Mouse (Mus musculus) lung, postnatal 4 days (tissue): ENCODE results near the gene Atp5g3.
A peak's percentile ranks its signal among the peaks of the same experiment; 100 is the strongest.

Experiments
- DNase-seq, 2 experiments: peaks; one replicate each; pipeline ENCODE4 v3.0.0; 2021

Gene Atp5g3

DNA sequence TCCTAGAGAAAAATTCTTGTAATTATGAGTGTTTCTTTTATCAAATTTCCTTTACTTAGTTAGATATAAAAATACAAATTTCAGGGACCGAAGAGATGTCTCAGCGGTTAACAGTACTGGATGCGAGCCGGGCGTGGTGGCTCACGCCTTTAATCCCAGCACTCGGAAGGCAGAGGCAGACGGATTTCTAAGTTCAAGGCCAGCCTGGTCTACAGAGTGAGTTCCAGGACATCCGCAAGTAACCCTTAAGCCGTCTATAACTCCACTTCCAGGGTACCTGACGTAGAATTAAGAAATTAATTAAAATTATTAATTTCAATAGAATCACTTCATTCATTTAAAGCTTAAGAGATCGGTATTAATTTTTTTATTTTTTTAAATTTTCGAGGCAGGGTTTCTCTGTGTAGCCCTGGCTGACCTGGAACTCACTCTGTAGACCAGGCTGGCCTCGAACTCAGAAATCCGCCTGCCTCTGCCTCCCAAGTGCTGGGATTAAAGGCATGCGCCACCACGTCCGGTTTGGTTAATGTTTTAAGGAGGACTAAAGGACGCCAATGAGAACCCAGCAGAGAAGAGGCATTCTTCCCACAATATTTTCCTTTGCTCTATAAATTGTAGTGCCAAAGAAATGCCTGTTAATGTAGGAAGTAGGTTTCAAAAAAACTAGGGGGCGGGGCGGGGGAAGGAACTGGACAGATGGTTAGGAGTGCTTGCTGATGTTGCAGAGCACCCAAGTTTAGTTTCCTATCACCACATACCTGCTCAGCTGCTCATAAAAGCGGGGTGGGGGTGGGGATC is 17.5 kb downstream of the Atp5g3 start:
- no peak for DNase-seq

DNA sequence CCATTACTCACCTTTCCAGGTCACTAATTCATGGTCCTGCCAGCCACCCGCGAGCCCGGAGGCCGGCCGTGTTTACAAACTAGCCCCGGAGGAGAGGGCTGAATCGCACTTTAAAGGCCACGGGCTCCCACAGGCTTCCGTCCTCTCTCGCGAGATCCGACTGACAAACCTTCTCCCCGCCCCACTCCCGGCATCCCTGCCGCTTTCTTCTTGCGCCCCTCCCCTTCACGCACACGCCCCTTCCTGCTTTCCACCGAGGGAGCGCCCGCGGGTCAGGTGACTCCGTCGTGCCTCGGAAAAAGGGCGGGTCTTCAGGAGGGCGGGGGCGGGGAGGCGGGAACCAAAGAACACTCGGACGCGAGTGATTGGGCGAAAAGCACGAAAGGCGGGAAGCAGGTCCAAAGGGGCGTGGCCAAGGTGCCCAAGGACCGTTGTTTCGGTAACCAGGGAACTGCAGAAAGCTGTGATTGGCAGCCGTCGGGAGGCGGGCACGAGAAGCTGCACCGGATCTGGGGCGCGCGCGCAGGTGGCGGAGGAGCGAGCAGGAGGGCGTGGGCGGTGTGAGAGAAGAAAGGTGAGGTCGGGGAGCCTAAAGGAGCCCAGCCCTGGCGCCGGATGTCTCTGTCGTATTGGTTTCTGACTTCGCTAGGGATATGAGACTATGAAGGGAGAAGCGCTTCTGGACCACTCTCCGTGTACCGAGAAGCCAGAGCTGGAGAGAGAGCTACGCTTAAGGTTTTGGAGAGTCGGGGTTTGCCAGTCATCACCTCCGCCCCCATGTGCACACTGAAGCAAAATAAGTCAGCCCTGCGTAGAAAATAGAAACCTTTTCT is 18.4 kb downstream of the Atp5g3 start, which contains the start of gene Atf2:
Atf2 (minus strand) TSS at position 176 of the 833 bp plus-strand sequence.
- peak; percentile 99 for DNase-seq

DNA sequence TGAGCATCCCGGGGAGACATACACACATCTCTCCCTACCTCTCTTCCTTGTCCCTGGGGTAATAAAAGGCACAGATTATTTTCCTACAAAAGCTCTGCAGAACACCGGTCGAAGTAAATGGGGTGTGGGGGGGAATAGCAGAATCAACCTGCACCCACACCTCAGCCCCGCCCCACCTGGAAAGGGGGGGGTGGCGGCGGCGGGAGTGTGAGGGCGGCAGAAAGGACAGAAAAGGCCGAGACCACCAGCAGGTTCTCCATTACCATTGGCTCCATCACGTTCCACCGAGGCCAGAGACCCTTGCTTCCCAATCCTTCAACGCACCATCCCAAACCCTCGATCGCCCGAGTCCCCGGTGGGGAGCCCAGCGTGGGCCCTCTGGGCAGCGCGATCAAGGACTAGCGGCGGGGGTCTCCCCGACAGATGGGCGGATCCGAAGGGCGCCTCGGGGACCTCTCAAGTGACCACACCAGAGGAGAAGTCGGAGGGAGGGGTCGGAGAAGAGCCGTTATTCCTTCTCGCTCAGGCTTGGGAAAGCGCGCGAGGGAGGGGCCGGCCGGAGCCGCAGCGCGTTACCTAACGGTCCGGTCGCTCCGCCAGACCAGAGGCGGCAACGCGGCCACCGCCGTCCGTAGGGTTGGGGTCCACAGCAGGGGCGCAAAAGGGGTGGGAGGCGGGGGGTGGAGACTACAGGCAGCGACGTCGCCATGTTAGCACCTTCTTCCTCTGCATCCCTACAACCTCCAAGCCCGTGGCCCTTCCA is 19.2 kb downstream of the Atp5g3 start:
- peak in 1 of 2 experiments; percentile 53 for DNase-seq

DNA sequence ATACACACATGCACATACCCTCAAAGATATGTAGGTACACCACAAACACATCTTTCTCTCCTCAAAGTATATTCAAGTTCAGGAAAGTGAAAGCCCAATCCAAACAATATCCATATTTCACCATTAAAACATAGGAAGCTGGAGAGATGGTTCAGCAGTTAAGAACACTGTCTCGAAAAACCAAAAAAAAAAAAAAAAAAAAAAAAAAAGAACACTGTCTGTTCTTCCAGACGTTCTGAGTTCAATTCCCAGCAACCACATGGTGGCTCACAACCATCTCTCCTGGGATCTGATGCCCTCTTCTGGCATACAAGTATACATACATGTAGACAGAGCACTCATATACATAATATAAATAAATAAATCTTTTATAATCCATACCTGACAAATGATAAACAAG is 25.1 kb downstream of the Atp5g3 start:
- DNase-seq = no peak

DNA sequence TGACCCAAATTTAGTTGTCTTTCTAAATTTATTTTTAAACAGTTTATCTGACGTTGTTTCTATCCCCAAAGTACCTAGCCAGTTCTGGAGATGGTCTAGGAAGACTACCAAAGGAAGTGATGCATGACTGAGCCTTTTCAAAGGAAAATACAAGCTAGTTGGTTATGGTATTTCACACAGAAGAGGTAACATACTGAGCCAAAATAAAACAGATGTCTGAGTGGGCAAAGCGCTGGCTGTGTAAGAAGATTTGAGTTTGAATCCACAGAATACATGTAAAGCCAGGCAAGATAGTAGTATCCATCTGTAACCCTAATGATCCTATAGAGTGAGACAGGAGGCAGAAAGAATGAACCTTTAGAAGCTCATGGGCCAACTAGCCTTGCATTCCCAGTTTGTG is 33.2 kb downstream of the Atp5g3 start:
- no peak for DNase-seq

DNA sequence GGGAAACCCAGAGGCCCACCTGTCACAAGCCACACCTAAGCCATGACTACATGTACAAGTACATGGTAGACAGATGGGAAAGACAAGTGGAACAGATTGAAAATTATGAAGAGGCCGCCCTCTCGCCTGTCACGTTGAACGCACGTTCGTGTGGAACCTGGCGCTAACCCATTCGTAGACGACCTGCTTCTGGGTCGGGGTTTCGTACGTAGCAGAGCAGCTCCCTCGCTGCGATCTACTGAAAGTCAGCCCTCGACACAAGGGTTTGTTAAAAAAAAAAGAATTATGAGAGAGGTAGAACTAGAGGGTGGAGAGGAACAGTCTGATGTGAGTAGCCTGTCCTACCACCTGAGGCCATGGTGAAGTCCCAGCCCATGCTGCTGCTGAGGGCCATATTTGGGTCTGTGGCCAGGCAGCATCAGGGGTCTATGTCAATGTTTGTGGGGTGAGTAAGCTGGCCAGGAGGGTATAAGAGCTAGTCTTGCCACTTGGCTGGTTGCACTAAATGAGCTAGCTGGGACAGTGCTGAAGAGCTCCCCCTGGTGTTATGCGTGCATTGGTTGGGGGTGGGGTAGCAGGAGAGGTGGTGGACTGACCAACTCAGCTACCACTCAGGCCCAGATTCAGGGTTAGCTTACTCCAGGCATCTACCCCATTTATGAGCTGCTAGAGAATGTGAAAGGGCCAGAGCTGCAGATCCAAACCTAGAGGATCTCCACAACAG is 43.2 kb downstream of the Atp5g3 start:
- peak; percentile 52 to 59 for DNase-seq

DNA sequence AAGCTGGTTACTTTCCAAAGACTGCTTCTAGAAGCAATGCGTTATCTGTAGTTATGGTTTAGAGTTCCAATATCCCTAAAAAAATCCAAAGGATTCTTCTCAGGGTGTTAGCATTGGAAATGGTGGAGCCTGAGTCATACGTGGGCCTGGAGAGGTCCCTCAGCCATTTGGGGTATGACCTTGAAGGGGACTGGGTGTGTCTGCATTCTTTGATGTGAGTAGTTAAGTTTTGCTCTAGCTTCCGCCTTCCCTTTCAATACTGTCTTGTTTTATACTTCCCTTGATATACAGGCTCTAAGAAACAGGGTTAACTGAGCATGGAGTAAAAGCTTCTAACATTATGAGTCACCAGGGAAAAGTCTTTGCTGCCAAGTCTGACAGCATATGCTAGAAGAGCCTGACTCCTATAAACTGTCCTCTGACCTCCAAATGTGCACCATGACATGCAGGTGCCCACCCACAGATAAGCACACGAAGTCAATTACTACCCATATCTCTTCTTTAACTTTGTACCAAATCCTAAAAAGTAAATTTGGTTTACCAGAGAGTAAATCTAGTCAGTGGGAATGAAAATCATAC is 51.0 kb downstream of the Atp5g3 start:
- DNase-seq = no peak
